Mouse (Mus musculus) duodenum, adult 2 months (tissue): Measurements from ENCODE around the gene Gm13084. TPM values are rescaled to one million over a fixed set of nuclear protein-coding genes. Genes with fewer than 3 reads are reported as not detected.

ENCODE experiments used
- polyA plus RNA-seq: library from polyadenylated mRNA; depleted of rRNA; stranded (reverse); fragments of >200 nt; gene quantifications from 2 replicates; pipeline ENCODE4 v1.2.3, GENCODE M21; 2012; ENCODE audit warnings: low replicate concordance; rRNA removed

Gm13084 gene
- polyA plus RNA-seq, result not detected in 2 replicates

DNA sequence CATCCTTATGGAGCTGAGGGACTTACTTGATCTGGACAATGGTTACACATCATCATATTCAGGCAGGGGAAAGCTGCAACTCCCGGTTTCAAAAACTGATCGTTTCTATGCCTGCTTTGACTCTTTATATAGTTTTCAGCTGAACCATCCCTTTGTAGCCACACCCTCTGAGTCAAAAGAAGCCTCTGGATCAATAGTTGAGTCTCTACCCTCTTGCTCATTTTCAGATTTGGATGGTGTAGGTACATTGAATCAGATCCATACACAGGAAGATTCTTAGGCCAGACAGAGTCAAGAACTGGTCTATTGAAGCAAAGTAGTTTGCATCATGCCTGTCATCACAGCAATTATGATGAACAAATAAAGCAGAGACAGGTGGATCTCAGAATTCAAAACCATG is at the start of gene Gm13084:
Gm13084 (minus strand) TSS at position 101 of the 400 bp plus-strand sequence.

DNA sequence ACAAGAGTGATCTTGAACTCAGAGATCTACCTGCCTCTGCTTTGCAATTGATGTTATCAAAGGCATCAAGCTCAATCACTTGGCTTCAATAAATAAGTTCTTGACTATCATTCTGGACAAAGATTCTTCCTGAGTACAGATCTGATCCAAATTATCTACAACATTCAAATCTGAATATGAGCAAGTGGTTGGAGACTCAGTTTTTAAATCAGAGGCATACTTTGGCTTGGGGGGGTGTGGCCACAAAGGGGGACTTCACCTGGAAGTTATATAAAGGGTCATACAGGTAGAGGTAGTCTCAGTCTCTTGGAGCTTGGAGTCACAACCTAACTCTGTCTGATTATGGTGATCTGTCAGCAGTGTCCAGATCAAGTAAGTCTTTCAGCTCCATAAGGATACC is 30.3 kb upstream of the Gm13084 start, which contains the start of gene Gm13103:
Gm13103 (plus strand) TSS at position 301 of the 400 bp plus-strand sequence.

DNA sequence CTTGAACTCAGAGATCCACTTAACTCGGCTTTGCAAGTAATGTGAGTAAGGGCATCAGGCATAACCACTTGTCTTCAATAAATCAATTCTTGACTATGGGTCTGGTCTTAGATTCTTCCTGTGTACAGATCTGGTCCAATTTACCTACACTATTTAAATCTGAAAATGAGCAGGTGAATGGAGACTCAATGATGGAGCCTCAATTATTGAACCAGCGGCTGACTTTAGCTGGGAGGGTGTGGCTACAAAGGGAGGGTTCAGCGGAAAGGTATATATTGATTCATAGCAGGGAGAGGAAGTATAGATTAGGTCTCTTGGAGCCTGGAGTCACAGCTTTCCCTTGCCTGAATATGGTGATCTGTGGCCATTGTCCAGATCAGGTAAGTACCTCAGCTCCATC is 26.8 kb downstream of the Gm13084 start, which contains the start of gene Gm13023:
Gm13023 (plus strand) TSS at position 301 of the 400 bp plus-strand sequence.

Other genes with a start within 250 kb of the Gm13084 start
- gene Gm13083, start 201.1 kb downstream of the Gm13084 start, polyA plus RNA-seq, result not detected in 2 replicates
- gene Gm13088, start 158.8 kb downstream of the Gm13084 start, polyA plus RNA-seq, result not detected in 2 replicates
- gene Gm13089, start 113.4 kb downstream of the Gm13084 start, polyA plus RNA-seq, result not detected in 2 replicates
- not detected in 2 replicates for gene Gm13078, start 96.6 kb downstream of the Gm13084 start, polyA plus RNA-seq
- not detected in 2 replicates for gene Gm13023, start 26.7 kb downstream of the Gm13084 start, polyA plus RNA-seq
- not detected in 2 replicates for gene Gm13103, start 30.4 kb upstream of the Gm13084 start, polyA plus RNA-seq
- not detected in 2 replicates for gene Pramef6, start 84.3 kb upstream of the Gm13084 start, polyA plus RNA-seq
- gene Pramef25, start 134.9 kb upstream of the Gm13084 start, polyA plus RNA-seq, result not detected in 2 replicates
- gene Gm13101, start 150.9 kb upstream of the Gm13084 start, polyA plus RNA-seq, result not detected in 2 replicates
- gene Pramef17, start 178.3 kb upstream of the Gm13084 start, polyA plus RNA-seq, result not detected in 2 replicates
- gene Pramel4, start 243.0 kb upstream of the Gm13084 start, polyA plus RNA-seq, result not detected in 2 replicates